Mouse (Mus musculus): ENCODE measurements around the gene Tmem8. TPM values are rescaled to one million over a fixed set of nuclear protein-coding genes. Genes with fewer than 3 reads are reported as not detected.
"Not testable (repeated sequence)": the region's sequence is repeated elsewhere in the genome, so short reads cannot be mapped to it uniquely, and the experiment has no call there.

Tmem8 gene
- polyA plus RNA-seq, 1 experiment from 2014 or later, result 2.4 TPM

GRCm38 (mm10) chr17:26089905-26090632 lies 23.0 kb upstream of the Tmem8 start, which contains the start of gene Decr2:
TSS of gene Decr2 (minus strand) at chr17:26090337.
- H3K27me3 ChIP-seq (replicated peaks), result no peaks in the 10 kb centered on the region
- peaks cover 4% of the 10 kb centered on the region; the same call in 1 of the 2 replicates for H3K36me3 ChIP-seq
- no peaks in the 10 kb centered on the region for H3K9me3 ChIP-seq
- WGBS, result 2% methylated on average over 32 of the region's 32 CpGs
- ATAC-seq (ENCODE audit: low FRiP score, low read depth), result peak; percentile 68
- peak within 1 kb of the TSS; percentile 26; the same call in 1 of the 2 replicates for H3K27ac ChIP-seq
- no peaks in the 10 kb centered on the region for H3K4me1 ChIP-seq
- peak within 1 kb of the TSS; percentile 84 for H3K4me2 ChIP-seq (replicated peaks)
- H3K9ac ChIP-seq, result peak within 1 kb of the TSS; percentile 69
- peak within 1 kb of the TSS; percentile 50 for H3K4me3 ChIP-seq

GRCm38 (mm10) chr17:26094531-26095110 lies 18.5 kb upstream of the Tmem8 start:
- Histone ChIP-seq H3K9ac (peak overlapping the region; percentile 78), H3K4me3 (peak overlapping the region; percentile 56), H3K4me2 (replicated peaks) (peak overlapping the region; percentile 87), H3K27ac (no peak overlapping the region), H3K36me3 (peaks cover 4% of the 10 kb centered on the region; the same call in 1 of the 2 replicates), H3K4me1 (no peaks in the 10 kb centered on the region), H3K27me3 (replicated peaks) (no peaks in the 10 kb centered on the region), H3K9me3 (no peaks in the 10 kb centered on the region)
- 29% methylated on average over 9 of the region's 9 CpGs for WGBS
- no peak for ATAC-seq (ENCODE audit: low FRiP score, low read depth)

- Histone ChIP-seq H3K4me2 (replicated peaks) (peak within 1 kb of the TSS; percentile 87), H3K4me1 (no peaks in the 10 kb centered on the region), H3K27me3 (replicated peaks) (no peaks in the 10 kb centered on the region), H3K36me3 (peaks cover 4% of the 10 kb centered on the region; the same call in 1 of the 2 replicates), H3K4me3 (peak within 1 kb of the TSS; percentile 56), H3K27ac (no peak within 1 kb of the TSS), H3K9me3 (no peaks in the 10 kb centered on the region), H3K9ac (peak within 1 kb of the TSS; percentile 78)
- peak; percentile 64 for ATAC-seq (ENCODE audit: low FRiP score, low read depth)
- 3% methylated on average over 47 of the region's 47 CpGs for WGBS
Measured at GRCm38 (mm10) chr17:26095121-26095740, 17.9 kb upstream of the Tmem8 start, which contains the start of gene Nme4. TSS of gene Nme4 (minus strand) at chr17:26095602.

DNA sequence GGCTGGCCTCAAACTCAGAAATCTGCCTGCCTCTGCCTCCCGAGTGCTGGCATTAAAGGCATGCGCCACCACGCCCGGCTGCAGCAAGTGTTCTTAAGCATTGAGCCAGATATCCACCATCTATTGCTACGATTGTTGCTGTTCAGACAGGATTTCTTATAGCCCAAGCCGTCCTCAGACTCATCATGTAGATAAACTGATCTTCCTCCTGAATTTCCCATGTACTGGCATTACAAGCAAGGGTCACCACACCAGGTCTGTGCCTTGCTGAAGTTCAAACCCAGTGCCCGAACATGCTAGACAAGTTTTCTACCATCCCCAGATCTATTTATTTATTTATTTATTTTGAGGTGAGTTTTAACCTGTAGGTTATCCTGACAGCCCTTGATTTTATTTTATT lies 14.6 kb upstream of the Tmem8 start:
- Histone ChIP-seq H3K27ac (no peak overlapping the region), H3K36me3 (no peaks in the 10 kb centered on the region), H3K9me3 (no peaks in the 10 kb centered on the region), H3K4me3 (no peak overlapping the region), H3K9ac (no peak overlapping the region), H3K4me2 (replicated peaks) (no peak overlapping the region), H3K27me3 (replicated peaks) (no peaks in the 10 kb centered on the region), H3K4me1 (no peaks in the 10 kb centered on the region)
- no peak for ATAC-seq (ENCODE audit: low FRiP score, low read depth)
- WGBS, result 91% methylated on average over 7 of the region's 7 CpGs

DNA sequence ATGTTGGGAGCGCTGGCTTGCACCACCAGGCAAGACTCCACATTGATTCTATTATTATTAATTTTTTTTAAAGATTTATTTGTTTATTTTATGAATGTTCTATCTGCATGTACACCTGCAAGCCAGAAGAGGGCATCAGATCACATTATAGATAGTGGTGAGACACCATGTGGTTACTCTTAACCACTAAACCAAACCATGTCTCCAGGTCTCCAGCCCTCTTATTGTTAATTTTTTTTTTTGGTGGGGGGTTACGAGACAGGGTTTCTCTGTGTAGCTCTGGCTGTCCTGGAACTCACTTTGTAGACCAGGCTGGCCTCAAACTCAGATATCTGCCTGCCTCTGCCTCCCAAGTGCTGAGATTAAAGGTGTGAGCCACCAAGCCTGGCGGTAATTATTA lies 13.8 kb upstream of the Tmem8 start:
- H3K36me3 ChIP-seq; H3K27ac ChIP-seq; H3K4me1 ChIP-seq; H3K4me3 ChIP-seq; H3K9ac ChIP-seq; H3K27me3 ChIP-seq (replicated peaks); ATAC-seq (ENCODE audit: low FRiP score, low read depth); H3K4me2 ChIP-seq (replicated peaks); H3K9me3 ChIP-seq: not testable (repeated sequence)
- WGBS, result 60% methylated on average over 3 of the region's 3 CpGs

GRCm38 (mm10) chr17:26100166-26100565 lies 12.9 kb upstream of the Tmem8 start:
- 54% methylated on average over 2 of the region's 2 CpGs for WGBS
- Histone ChIP-seq H3K36me3 (no peaks in the 10 kb centered on the region), H3K4me2 (replicated peaks) (no peak overlapping the region), H3K9ac (no peak overlapping the region), H3K4me1 (no peaks in the 10 kb centered on the region), H3K27me3 (replicated peaks) (no peaks in the 10 kb centered on the region), H3K9me3 (no peaks in the 10 kb centered on the region), H3K27ac (no peak overlapping the region), H3K4me3 (no peak overlapping the region)
- no peak for ATAC-seq (ENCODE audit: low FRiP score, low read depth)

DNA sequence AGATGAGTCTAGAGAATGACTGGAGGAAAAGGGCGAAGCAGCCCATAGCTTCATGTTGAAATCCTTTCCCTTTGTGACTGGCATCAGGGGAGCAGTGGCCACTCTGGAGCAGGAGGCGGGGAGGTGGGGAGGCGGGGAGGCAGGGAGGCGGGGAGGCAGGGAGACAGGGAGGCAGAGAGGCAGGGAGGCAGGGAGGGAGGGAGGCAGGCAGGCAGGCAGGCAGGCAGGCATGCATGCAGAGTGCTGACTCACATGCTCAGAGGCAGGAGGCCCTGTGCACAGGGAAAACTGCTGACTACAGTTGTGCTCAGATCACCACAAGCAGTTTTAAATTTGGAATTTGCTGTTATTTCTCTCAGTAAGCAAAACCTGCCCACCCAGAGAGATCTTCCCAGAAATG lies 11.6 kb upstream of the Tmem8 start:
- H3K9me3 ChIP-seq, result no peaks in the 10 kb centered on the region

DNA sequence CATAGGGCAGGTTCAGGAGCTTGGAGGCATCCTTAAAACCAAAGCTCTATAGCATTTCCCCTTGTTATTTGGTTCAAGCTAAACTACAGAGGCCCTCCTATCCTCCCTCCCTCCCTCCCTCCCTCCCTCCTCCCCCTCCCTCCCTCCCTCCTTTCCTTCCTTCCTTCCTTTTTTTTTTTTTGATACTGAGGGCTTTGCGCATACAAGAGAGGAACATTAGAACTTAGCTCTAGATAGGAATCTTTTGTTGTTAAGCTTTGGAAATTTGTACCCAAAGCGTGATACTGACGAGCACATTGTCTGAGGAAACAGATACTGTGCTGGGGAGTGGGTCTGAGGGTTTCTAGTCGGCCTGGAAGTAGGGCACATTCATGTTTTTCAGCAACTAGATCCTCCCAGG lies 7.5 kb upstream of the Tmem8 start:
- no peak for ATAC-seq (ENCODE audit: low FRiP score, low read depth)
- 76% methylated on average over 4 of the region's 4 CpGs for whole genome bisulfite sequencing
- Histone ChIP-seq H3K27me3 (replicated peaks) (peaks cover 2% of the 10 kb centered on the region; the same call in 1 of the 2 replicates), H3K4me1 (no peaks in the 10 kb centered on the region), H3K27ac (no peak overlapping the region), H3K9ac (no peak overlapping the region), H3K4me3 (no peak overlapping the region), H3K4me2 (replicated peaks) (no peak overlapping the region), H3K9me3 (no peaks in the 10 kb centered on the region), H3K36me3 (no peaks in the 10 kb centered on the region)

More for the DNA sequence above, 11.6 kb upstream of the Tmem8 start:
- no peak for ATAC-seq (ENCODE audit: low FRiP score, low read depth)
- H3K4me1 ChIP-seq, result no peaks in the 10 kb centered on the region
- no peak overlapping the region for H3K27ac ChIP-seq
- no peaks in the 10 kb centered on the region for H3K36me3 ChIP-seq
- no peak overlapping the region for H3K4me3 ChIP-seq
- 38% methylated on average over 4 of the region's 4 CpGs for WGBS
- H3K9ac ChIP-seq, result no peak overlapping the region
- no peaks in the 10 kb centered on the region for H3K27me3 ChIP-seq (replicated peaks)
- no peak overlapping the region for H3K4me2 ChIP-seq (replicated peaks)

GRCm38 (mm10) chr17:26110156-26110555 lies 2.9 kb upstream of the Tmem8 start:
- Histone ChIP-seq H3K9me3 (no peaks in the 10 kb centered on the region), H3K9ac (no peak overlapping the region), H3K27me3 (replicated peaks) (peaks cover 46% of the 10 kb centered on the region), H3K27ac (no peak overlapping the region), H3K4me1 (peaks cover 13% of the 10 kb centered on the region), H3K4me3 (no peak overlapping the region), H3K36me3 (no peaks in the 10 kb centered on the region), H3K4me2 (replicated peaks) (no peak overlapping the region)
- 28% methylated on average over 4 of the region's 4 CpGs for WGBS
- no peak for ATAC-seq (ENCODE audit: low FRiP score, low read depth)

DNA sequence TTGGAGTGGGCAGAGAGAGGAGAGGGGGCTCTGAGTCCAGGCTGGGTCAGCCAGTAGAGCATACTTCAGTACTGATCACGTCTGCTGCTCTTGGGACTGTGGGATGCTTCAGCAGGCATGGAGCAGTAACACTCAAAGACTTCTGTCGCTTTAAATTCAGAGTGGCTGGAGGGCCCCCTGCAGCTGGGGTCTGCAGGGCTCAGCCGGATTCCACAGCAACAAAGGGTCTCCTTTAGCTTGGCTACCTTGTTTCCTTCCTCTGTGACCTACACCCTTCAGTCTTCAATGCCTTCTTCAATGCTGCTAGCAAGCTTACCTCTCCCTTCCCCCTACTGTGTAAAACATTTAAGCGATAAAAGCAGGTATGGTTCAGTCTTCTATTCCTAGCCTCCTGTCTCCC lies 2.1 kb upstream of the Tmem8 start:
- 2% methylated on average over 4 of the region's 4 CpGs for WGBS

GRCm38 (mm10) chr17:26111722-26112121 lies 1.4 kb upstream of the Tmem8 start:
- ATAC-seq (ENCODE audit: low FRiP score, low read depth), result no peak

More for the DNA sequence above, 2.1 kb upstream of the Tmem8 start:
- Histone ChIP-seq H3K9ac (no peak overlapping the region), H3K4me3 (no peak overlapping the region), H3K27ac (no peak overlapping the region), H3K27me3 (replicated peaks) (peaks cover 54% of the 10 kb centered on the region), H3K36me3 (no peaks in the 10 kb centered on the region), H3K4me2 (replicated peaks) (no peak overlapping the region), H3K4me1 (peaks cover 13% of the 10 kb centered on the region), H3K9me3 (no peaks in the 10 kb centered on the region)
- ATAC-seq (ENCODE audit: low FRiP score, low read depth), result no peak

DNA sequence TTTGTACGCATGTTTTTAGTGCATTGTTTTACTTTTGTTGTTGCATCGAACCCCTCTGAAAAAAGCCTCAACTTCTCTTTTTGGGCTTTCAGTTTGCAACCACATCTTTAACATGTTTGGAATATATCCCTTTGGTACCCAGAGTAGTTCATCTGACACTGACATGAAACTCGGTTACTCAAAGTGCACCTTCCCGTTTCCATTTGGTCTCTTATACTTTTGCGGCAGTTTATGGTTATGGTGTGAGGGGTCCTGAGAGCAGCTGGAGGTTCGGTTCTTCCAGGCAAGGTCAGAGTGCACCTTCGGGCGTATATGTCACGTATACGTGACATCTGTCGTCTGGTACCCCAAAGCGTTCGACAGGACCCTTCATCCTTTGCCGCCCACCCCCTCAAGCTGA lies 348 bp upstream of the Tmem8 start:
- ATAC-seq (ENCODE audit: low FRiP score, low read depth), result no peak
- H3K4me2 ChIP-seq (replicated peaks), result peak overlapping the region; percentile 96
- H3K4me1 ChIP-seq, result peaks cover 13% of the 10 kb centered on the region
- peak overlapping the region; percentile 70 for H3K4me3 ChIP-seq
- peaks cover 66% of the 10 kb centered on the region for H3K27me3 ChIP-seq (replicated peaks)
- H3K9me3 ChIP-seq, result no peaks in the 10 kb centered on the region
- WGBS, result 19% methylated on average over 14 of the region's 14 CpGs
- peak overlapping the region; percentile 76 for H3K9ac ChIP-seq
- no peaks in the 10 kb centered on the region for H3K36me3 ChIP-seq
- no peak overlapping the region for H3K27ac ChIP-seq

More at GRCm38 (mm10) chr17:26111722-26112121, 1.4 kb upstream of the Tmem8 start:
- Histone ChIP-seq H3K4me2 (replicated peaks) (no peak overlapping the region), H3K4me3 (no peak overlapping the region), H3K4me1 (peaks cover 13% of the 10 kb centered on the region), H3K27me3 (replicated peaks) (peaks cover 61% of the 10 kb centered on the region), H3K9me3 (no peaks in the 10 kb centered on the region), H3K36me3 (no peaks in the 10 kb centered on the region), H3K9ac (no peak overlapping the region), H3K27ac (no peak overlapping the region)
- 29% methylated on average over 4 of the region's 4 CpGs for WGBS
